Mouse (Mus musculus): ENCODE data around the gene Eif2b2.

- TF ChIP-seq CTCF (IDR thresholded peaks at IDR 0.05; ENCODE audit: control insufficient read depth, insufficient read depth, insufficient read length) (no peak), CEBPB (IDR thresholded peaks at IDR 0.05; ENCODE audit: low read depth) (no peak), MAX (IDR thresholded peaks at IDR 0.05) (no peak), USF1 (IDR thresholded peaks at IDR 0.05; ENCODE audit: low read depth) (no peak), FOSL1 (IDR thresholded peaks at IDR 0.05; ENCODE audit: insufficient read depth, low read length, poor library complexity, severe bottlenecking) (no peak), MYOD1 (IDR thresholded peaks at IDR 0.05; ENCODE audit: control insufficient read depth, insufficient read length, low read depth) (no peak), MYOG (IDR thresholded peaks at IDR 0.05; ENCODE audit: control insufficient read depth, extremely low read depth, insufficient read length) (no peak)
Measured at GRCm38 (mm10) chr12:85181475-85182344, 37.6 kb upstream of the Eif2b2 start.

All from C2C12 (cell line).